Comparison of ENCODE assay signal across 25 mouse cellular contexts in genomic region chr7:76371269-76371668, GRCm38 (mm10).
"Had no signal": no experiment of that assay in that cellular context is flagged by ENCODE, and none has a peak within 500 bp of the region (broad histone marks: within the 10 kb centered on the region; RNA-seq: fewer than 3 reads in every experiment).

No protein-coding gene starts in this region.

- H3K27me3 ChIP-seq: heart, embryonic 12.5 days; hindbrain, embryonic 12.5 days; intestine, embryonic 15.5 days; limb, embryonic 13.5 days; limb, embryonic 15.5 days; liver, embryonic 12.5 days had no signal

- ATAC-seq: hindbrain, embryonic 16.5 days; inflammation-experienced regulatory T-cells, adult 6 months; intestine, embryonic 15.5 days; intestine, postnatal 0 days; liver, embryonic 12.5 days had no signal

- H3K27ac ChIP-seq: gastrocnemius, adult 2 months; heart, adult 2 months; hindbrain, embryonic 12.5 days; hindbrain, embryonic 14.5 days; intestine, embryonic 15.5 days; kidney, postnatal 0 days; limb, embryonic 13.5 days; limb, embryonic 15.5 days; liver, embryonic 12.5 days; liver, embryonic 14.5 days had no signal

- H3K9me3 ChIP-seq: heart, embryonic 12.5 days; hindbrain, embryonic 12.5 days; intestine, embryonic 15.5 days; limb, embryonic 13.5 days; limb, embryonic 15.5 days; liver, embryonic 12.5 days had no signal

- DNase-seq: gastrocnemius, adult 2 months; gastrocnemius, postnatal 10 days; gastrocnemius, postnatal 25 days; heart, adult 2 months; heart, postnatal 10 days; heart, postnatal 4 days; kidney, adult 18-20 months; kidney, adult 8-10 months; kidney, postnatal 14 days; kidney, postnatal 36 days; layer of hippocampus, adult 9-11 months; layer of hippocampus, postnatal 36 days; left cerebral cortex, postnatal 4 days had no signal

- H3K4me2 ChIP-seq: heart, embryonic 12.5 days; hindbrain, embryonic 12.5 days; hindbrain, embryonic 14.5 days; intestine, embryonic 15.5 days; limb, embryonic 13.5 days; limb, embryonic 15.5 days; liver, embryonic 12.5 days had no signal

- H3K4me1 ChIP-seq: intestine, embryonic 15.5 days; limb, embryonic 13.5 days; limb, embryonic 15.5 days; liver, embryonic 12.5 days had no signal

- H3K4me3 ChIP-seq: gastrocnemius, adult 2 months; heart, adult 2 months; heart, embryonic 12.5 days; hindbrain, embryonic 12.5 days; intestine, embryonic 15.5 days; limb, embryonic 13.5 days; limb, embryonic 15.5 days; liver, embryonic 12.5 days had no signal

- H3K9ac ChIP-seq: heart, embryonic 12.5 days; hindbrain, embryonic 12.5 days; hindbrain, embryonic 14.5 days; intestine, embryonic 15.5 days; limb, embryonic 13.5 days; limb, embryonic 15.5 days; liver, embryonic 12.5 days; liver, embryonic 14.5 days had no signal

- H3K36me3 ChIP-seq: heart, embryonic 12.5 days; hindbrain, embryonic 12.5 days; intestine, embryonic 15.5 days; limb, embryonic 13.5 days; limb, embryonic 15.5 days; liver, embryonic 12.5 days had no signal
